Mouse (Mus musculus): Measurements from ENCODE around the gene Ubac1.

Ubac1 gene

DNA sequence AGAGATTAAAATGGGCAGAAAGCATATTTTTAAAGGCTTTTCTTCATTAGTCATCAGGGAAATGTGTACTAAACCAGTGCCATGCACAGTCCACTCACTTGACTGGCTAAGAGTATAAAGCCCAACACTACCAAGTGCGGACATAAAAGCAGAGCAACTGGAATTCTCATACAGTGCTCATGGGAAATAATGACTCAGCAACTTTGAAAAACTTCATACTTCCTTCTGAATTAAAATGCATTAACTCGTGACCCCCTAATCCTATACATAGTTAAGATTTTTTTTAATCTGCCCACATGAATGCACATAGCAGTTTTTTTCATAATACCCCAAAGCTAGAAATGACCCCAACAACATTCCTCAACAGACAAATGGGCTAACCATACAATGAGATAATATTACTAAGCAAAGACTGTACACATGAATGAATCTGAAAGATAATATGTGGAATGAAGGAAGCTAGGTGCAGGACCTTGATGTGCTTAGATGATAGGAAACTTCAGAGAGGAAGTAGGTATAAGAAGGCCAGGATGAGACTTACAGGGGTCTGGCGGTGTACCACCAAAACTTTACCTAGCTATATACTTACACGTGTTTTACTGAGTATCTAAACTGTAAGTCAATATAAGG is 46.3 kb downstream of the Ubac1 start:
- no peak for DNase-seq (ENCODE audit: low read depth, low spot score)

DNA sequence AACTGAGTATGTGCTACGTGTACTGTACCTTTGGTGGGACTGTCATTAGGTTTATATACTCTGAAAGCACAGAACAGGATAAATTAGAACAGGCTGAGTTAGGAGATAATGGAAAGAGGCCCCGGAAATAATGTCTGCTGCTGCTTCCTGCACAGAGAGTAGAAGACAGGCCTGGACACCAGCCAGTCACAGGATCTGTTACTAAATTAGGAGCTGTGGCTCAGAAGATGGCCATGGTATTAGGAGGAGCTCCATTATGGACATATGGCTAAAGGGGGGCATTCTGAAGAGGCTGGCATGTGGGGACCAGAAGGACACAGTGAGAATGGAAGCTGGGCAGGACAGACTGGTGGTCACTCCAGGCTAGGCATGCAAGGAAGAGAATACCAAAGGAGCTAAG is 51.1 kb downstream of the Ubac1 start:
- no peak for DNase-seq (ENCODE audit: low read depth, low spot score)

DNA sequence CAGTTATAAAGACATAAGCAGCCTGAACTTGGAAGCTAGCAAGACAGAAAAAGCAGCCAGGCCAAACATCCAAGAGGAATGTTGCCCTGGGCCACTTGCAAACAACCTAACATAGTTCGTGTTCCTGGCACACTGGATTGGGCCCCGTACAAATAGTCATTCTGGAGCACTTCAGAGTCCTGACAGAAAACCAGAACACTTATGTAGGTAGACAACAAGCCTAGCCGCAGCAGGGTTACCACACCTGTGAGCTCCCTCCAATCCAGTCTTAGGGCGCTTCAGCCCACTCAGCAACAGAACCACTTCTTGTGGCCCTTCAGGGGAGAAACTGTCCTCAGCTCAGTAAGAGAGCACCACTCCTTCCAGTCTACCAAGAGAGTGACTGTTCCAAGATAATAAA is 52.2 kb downstream of the Ubac1 start:
- DNase-seq (ENCODE audit: low read depth, low spot score), result no peak

DNA sequence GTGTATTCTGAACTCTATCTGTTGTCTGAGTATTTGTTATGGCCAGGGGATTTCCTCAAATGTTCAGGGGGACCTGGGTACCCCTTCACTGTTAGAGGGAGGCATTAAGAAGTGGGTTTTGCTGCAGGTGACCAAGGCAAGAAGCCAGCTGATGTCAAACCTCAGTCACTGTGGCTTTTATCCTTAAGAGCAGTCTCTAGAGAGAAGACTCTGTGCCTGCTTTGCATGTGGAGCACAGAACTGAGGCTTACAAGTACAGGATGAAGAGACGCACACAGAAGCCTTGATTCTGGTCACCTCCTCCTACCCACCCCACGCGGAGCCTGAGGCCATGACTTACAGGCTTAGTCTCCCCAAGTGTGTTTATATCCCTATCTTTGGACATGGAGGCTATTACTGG is 72.3 kb downstream of the Ubac1 start:
- DNase-seq (ENCODE audit: low read depth, low spot score), result no peak
